Mouse (Mus musculus) forebrain, embryonic 11.5 days (tissue): ENCODE data around the gene Scd4. TPM values are rescaled to one million over a fixed set of nuclear protein-coding genes. Genes with fewer than 3 reads are reported as not detected.

Experiments
- ATAC-seq: fragments of 200-750 bp; cut with Nextera tagmentation; replicated peaks from 2 replicates; pipeline ENCODE4 v1.8.0; 2017; ENCODE audit warnings: moderate TSS enrichment; ENCODE audit not compliant: low FRiP score
- DNase-seq: peaks from one replicate; pipeline ENCODE4 v3.0.0-alpha.2; 2017; ENCODE audit warnings: low spot score
- H3K27ac ChIP-seq: fragments of 300-500 bp; sonication (generic); 2 replicates; pipeline ENCODE4 v1.5.1; 2014; ENCODE audit warnings: low read depth, low read length
- H3K27me3 ChIP-seq: fragments of 300-500 bp; sonication (generic); 2 replicates; pipeline ENCODE4 v1.6.1; 2014; ENCODE audit warnings: mild to moderate bottlenecking, low read length, mixed read lengths; ENCODE audit not compliant: control insufficient read depth, insufficient read depth
- H3K36me3 ChIP-seq: fragments of 300-500 bp; sonication (generic); 2 replicates; pipeline ENCODE4 v1.6.1; 2014; ENCODE audit warnings: mild to moderate bottlenecking, low read length, moderate library complexity, mixed read lengths; ENCODE audit not compliant: control insufficient read depth, insufficient read depth
- H3K4me1 ChIP-seq: fragments of 300-500 bp; sonication (generic); replicated peaks from 2 replicates; pipeline ENCODE4 v1.6.1; 2014; ENCODE audit warnings: low read length, mixed read lengths; ENCODE audit not compliant: control insufficient read depth, insufficient read depth
- H3K4me2 ChIP-seq: fragments of 300-500 bp; sonication (generic); 2 replicates; pipeline ENCODE4 v1.6.1; 2014; ENCODE audit warnings: low read depth, mild to moderate bottlenecking, low read length, moderate library complexity, mixed read lengths; ENCODE audit not compliant: severe bottlenecking
- H3K4me3 ChIP-seq: fragments of 300-500 bp; sonication (generic); 2 replicates; pipeline ENCODE4 v1.5.1; 2014; ENCODE audit warnings: low read depth, low read length
- H3K9ac ChIP-seq: fragments of 300-500 bp; sonication (generic); 2 replicates; pipeline ENCODE4 v1.6.1; 2014; ENCODE audit warnings: low read length
- H3K9me3 ChIP-seq: fragments of 300-500 bp; sonication (generic); 2 replicates; pipeline ENCODE4 v1.6.1; 2016; ENCODE audit warnings: low read length, mixed read lengths; ENCODE audit not compliant: control insufficient read depth
- WGBS: fragments of 180-500 bp; shearing (Covaris S2); extraction: QIAGEN DNeasy Blood & Tissue Kit; methylation state at CpG from one replicate; pipeline ENCODE4 v1.1.7; 2014; 5-methylcytosine and 5-hydroxymethylcytosine counted together
- microRNA-seq: library from miRNA; unstranded; fragments of <30 nt; microRNA quantifications from one replicate; pipeline ENCODE4, GENCODE M21; 2016; ENCODE audit not compliant: insufficient number of aligned reads
- polyA plus RNA-seq: library from polyadenylated mRNA; unstranded; fragments of >200 nt; fragmentation: Nextera tagmentation; extraction: Ambion mirVana; gene quantifications from 2 replicates; pipeline ENCODE4 v1.2.1, GENCODE M21; 2014

Scd4 gene
- polyA plus RNA-seq, 1 experiment from 2014 or later: not detected

DNA sequence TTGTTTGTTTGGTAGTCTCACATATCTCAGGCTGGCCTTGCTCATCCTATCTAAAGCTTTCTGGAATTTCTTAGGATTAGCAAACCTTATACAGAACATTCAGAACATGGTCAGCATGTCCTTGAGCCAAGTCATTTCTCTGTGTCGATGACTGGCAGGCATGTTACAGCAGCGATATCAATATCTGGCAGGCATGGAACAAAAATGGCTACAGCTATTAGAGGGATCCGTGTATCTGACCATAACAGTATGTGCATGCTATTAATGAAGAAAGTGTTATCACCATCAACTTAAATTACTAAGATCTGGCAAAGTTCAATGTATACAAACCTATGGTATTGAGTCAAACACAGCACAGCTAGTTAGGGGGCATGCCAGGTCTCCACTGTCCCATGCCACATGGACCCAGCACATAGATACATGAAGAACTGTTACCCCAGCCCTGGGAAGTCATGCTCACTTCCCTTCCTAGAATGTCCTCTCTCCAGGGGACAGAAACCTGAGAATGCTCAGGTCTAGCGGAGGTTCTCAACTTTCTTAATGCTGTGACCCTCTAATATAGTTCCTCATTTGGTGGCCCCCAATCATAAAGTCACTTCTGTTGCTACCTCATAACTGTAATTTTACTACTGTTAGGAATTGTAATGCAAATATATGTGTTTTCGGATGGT is 59.6 kb downstream of the Scd4 start:
- Histone ChIP-seq H3K9ac (no peak overlapping the region), H3K4me2 (no peak overlapping the region), H3K9me3 (no peaks in the 10 kb centered on the region), H3K27ac (no peak overlapping the region), H3K36me3 (no peaks in the 10 kb centered on the region), H3K4me1 (peaks cover 5% of the 10 kb centered on the region; the same call in 1 of the 2 replicates), H3K27me3 (no peaks in the 10 kb centered on the region), H3K4me3 (no peak overlapping the region)
- ATAC-seq (no peak), DNase-seq (no peak)
- 91% methylated on average over 5 of the region's 5 CpGs for WGBS

DNA sequence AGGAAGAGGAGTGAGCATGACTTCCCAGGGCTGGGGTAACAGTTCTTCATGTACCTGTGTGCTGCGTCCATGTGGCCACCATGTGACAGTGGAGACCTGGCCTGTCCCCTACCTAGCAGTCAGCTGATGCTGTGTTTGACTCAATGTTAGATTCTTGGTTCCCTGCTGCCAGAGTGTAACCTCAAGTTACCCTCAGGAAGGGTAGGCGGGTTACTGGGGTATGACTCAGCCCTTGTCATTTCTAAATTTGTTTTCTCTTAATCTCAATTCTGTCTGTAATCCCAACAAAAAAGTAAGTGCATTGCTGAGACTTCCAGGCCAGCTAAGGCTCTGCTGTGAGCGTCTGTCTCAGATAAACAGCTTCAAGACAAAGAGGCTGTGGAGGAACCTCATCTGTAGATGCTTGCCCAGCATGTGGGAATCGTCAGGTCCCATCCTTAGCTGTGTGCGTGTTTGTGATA is 61.1 kb downstream of the Scd4 start:
- Histone ChIP-seq H3K4me2 (no peak overlapping the region), H3K27me3 (no peaks in the 10 kb centered on the region), H3K27ac (no peak overlapping the region), H3K9me3 (no peaks in the 10 kb centered on the region), H3K4me1 (no peaks in the 10 kb centered on the region), H3K9ac (no peak overlapping the region), H3K4me3 (no peak overlapping the region), H3K36me3 (peaks cover 4% of the 10 kb centered on the region; the same call in 1 of the 2 replicates)
- DNase-seq: no peak
- no peak for ATAC-seq
- 83% methylated on average over 5 of the region's 5 CpGs for WGBS

GRCm38 (mm10) chr19:44394972-44395371 is 62.1 kb downstream of the Scd4 start:
- H3K4me3 ChIP-seq: no peak overlapping the region
- ATAC-seq: no peak
- H3K27me3 ChIP-seq: no peaks in the 10 kb centered on the region
- no peak for DNase-seq
- no peak overlapping the region for H3K9ac ChIP-seq
- H3K27ac ChIP-seq: no peak overlapping the region
- H3K4me1 ChIP-seq: no peaks in the 10 kb centered on the region
- H3K4me2 ChIP-seq: no peak overlapping the region
- no peaks in the 10 kb centered on the region for H3K9me3 ChIP-seq
- peaks cover 4% of the 10 kb centered on the region; the same call in 1 of the 2 replicates for H3K36me3 ChIP-seq
- 87% methylated on average over 7 of the region's 7 CpGs for WGBS

Small RNAs within 50 kb of the gene (microRNA-seq; reads per million reads assigned to microRNA genes)
- gene Mir5114: not detected

Other genes with a start within 250 kb of the Scd4 start
- 59.6 and 62.9 TPM in 2 replicates for gene Chuk, start 225.6 kb upstream of the Scd4 start, polyA plus RNA-seq
- gene Cwf19l1, start 197.2 kb upstream of the Scd4 start, polyA plus RNA-seq: 44.2 and 47.9 TPM in 2 replicates
- 101 and 108 TPM in 2 replicates for gene Bloc1s2, start 186.6 kb upstream of the Scd4 start, polyA plus RNA-seq
- 0.25 and 0.39 TPM in 2 replicates for gene Pkd2l1, start 140.7 kb upstream of the Scd4 start, polyA plus RNA-seq
- gene Scd3, start 129.8 kb upstream of the Scd4 start, polyA plus RNA-seq: 0.49 TPM in 1 of 2 replicates, not detected in the other
- 433 and 466 TPM in 2 replicates for gene Scd2, start 39.4 kb upstream of the Scd4 start, polyA plus RNA-seq
- 18.8 and 19.2 TPM in 2 replicates for gene Scd1, start 74.8 kb downstream of the Scd4 start, polyA plus RNA-seq
- gene Wnt8b, start 160.4 kb downstream of the Scd4 start, polyA plus RNA-seq: 60.2 and 63.5 TPM in 2 replicates
- 0.81 and 0.84 TPM in 2 replicates for gene Sec31b, start 212.8 kb downstream of the Scd4 start, polyA plus RNA-seq
- gene Gm20538, start 219.7 kb downstream of the Scd4 start, polyA plus RNA-seq: not detected in 2 replicates
- 424 and 454 TPM in 2 replicates for gene Ndufb8, start 222.3 kb downstream of the Scd4 start, polyA plus RNA-seq
- gene Hif1an, start 229.8 kb downstream of the Scd4 start, polyA plus RNA-seq: 33.0 and 33.3 TPM in 2 replicates